Mouse (Mus musculus) adrenal gland, adult 18-20 months (tissue): ENCODE measurements around the gene Tor1aip1. TPM values are rescaled to one million over a fixed set of nuclear protein-coding genes. Genes with fewer than 3 reads are reported as not detected.

ENCODE experiments used
- total RNA-seq, 2 experiments: library from RNA; stranded (reverse); gene quantifications; 1 replicate in 1 of 2; 2 replicates in 1 of 2; pipeline ENCODE4 v1.2.3; 2021

Gene Tor1aip1
- total RNA-seq, 2 experiments from 2014 or later = 102 to 127 TPM

Other genes starting within 250 kb of the Tor1aip1 start
- 10 to 100 TPM; 50.2 to 68.5 TPM for gene Qsox1, start 223.6 kb downstream of the Tor1aip1 start, total RNA-seq
- gene Cep350, start 63.2 kb downstream of the Tor1aip1 start, total RNA-seq = 10 to 100 TPM; 27.7 to 33.2 TPM
- gene Tor1aip2, start 1.1 kb downstream of the Tor1aip1 start, total RNA-seq = 100 to 1,000 TPM; 110 to 165 TPM
- 10 to 100 TPM in 1 of 2 experiments, 1 to 10 TPM in 1; 8.0 to 10.7 TPM for gene Fam163a, start 168.5 kb upstream of the Tor1aip1 start, total RNA-seq